ENCODE assay signal across 13 mouse cellular contexts in the genomic region with DNA sequence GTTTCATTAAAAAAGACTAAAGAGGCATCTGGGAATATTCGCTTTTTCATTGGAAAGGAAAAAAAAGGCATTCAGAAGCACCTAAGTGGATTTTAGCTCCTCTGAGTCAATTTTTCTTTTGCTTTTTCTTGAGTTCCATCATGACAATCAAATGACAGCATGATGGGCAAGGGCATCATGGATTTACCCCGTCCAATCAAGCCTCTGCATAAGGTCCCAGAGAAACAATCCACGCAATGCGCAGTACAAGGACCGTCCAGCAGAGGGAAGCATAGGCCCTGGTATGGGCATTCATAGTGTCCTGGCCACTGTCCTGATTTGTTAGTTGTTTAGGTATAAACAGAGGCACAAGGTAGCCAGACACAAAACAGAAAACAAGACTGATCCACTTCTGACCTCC. TPM values are rescaled to one million over a fixed set of nuclear protein-coding genes. Genes with fewer than 3 reads are reported as not detected.
DNase-seq lines count a peak whose midpoint lies in the region; ATAC-seq and TF ChIP-seq lines count a peak whose summit lies in the region.
"Not testable (repeated sequence)": the region's sequence is repeated elsewhere in the genome, so short reads cannot be mapped to it uniquely, and the experiment has no call there.
"Had no signal": no experiment of that assay in that cellular context is flagged by ENCODE, and none has a peak within 500 bp of the region (broad histone marks: within the 10 kb centered on the region; RNA-seq: fewer than 3 reads in every experiment).

No protein-coding gene starts in this region.

- H3K27me3 ChIP-seq in liver, embryonic 14.5 days (ENCODE audit: control insufficient read depth, insufficient read depth, low read length); stomach, postnatal 0 days (ENCODE audit: control insufficient read depth, insufficient read depth, low read length): not testable (repeated sequence)

- not testable (repeated sequence) for H3K9ac ChIP-seq in liver, embryonic 14.5 days (replicated peaks); stomach, postnatal 0 days (ENCODE audit: low read length)

- not testable (repeated sequence) for H3K4me1 ChIP-seq in liver, embryonic 14.5 days (replicated peaks; ENCODE audit: control insufficient read depth in 2 of 2, insufficient read depth in 2 of 2, low read length in 1 of 2); stomach, postnatal 0 days (replicated peaks; ENCODE audit: control insufficient read depth, insufficient read depth)

- H3K4me2 ChIP-seq in liver, embryonic 14.5 days (ENCODE audit: low read depth); stomach, postnatal 0 days (replicated peaks; ENCODE audit: low read depth): not testable (repeated sequence)

- not testable (repeated sequence) for TF ChIP-seq EP300 in liver, embryonic 14.5 days (IDR thresholded peaks at IDR 0.05; ENCODE audit: low read depth); stomach, postnatal 0 days (optimal IDR thresholded peaks at IDR 0.05)

- WGBS in liver, embryonic 14.5 days (ENCODE audit: insufficient replicate concordance): 25% methylated on average over 5 of the region's 5 CpGs
- WGBS in stomach, postnatal 0 days: 55% methylated on average over 2 of the region's 5 CpGs

- ATAC-seq in liver, embryonic 14.5 days (ENCODE audit: insufficient read depth); stomach, postnatal 0 days (ENCODE audit: low FRiP score, low TSS enrichment): not testable (repeated sequence)

- H3K27ac ChIP-seq in liver, embryonic 14.5 days; stomach, postnatal 0 days (replicated peaks): not testable (repeated sequence)

- TF ChIP-seq CTCF in liver, embryonic 14.5 days (IDR thresholded peaks at IDR 0.05; ENCODE audit: low read depth): peak; percentile 43; the same call in 1 of the 2 replicates
- TF ChIP-seq CTCF in stomach, postnatal 0 days (IDR thresholded peaks at IDR 0.05; ENCODE audit: low read depth): peak; percentile 51

- not testable (repeated sequence) for H3K4me3 ChIP-seq in liver, embryonic 14.5 days (ENCODE audit: insufficient read depth in 1 of 2, low read depth in 2 of 2, low read length in 2 of 2); stomach, postnatal 0 days (ENCODE audit: low read depth, low read length)

- not testable (repeated sequence) for H3K9me3 ChIP-seq in liver, embryonic 14.5 days (ENCODE audit: control insufficient read depth, low read length); stomach, postnatal 0 days (ENCODE audit: control insufficient read depth, low read length)

- not testable (repeated sequence) for H3K36me3 ChIP-seq in liver, embryonic 14.5 days (replicated peaks; ENCODE audit: control insufficient read depth, insufficient read depth, low read depth); stomach, postnatal 0 days (ENCODE audit: control insufficient read depth, insufficient read depth, low read length)

- peak; percentile 40 for DNase-seq in CD4-positive, CD25-positive, alpha-beta regulatory T cell, adult 2 months (ENCODE audit: low read depth, low spot score)
- peak; percentile 11 for DNase-seq in NIH3T3 (ENCODE audit: low read depth)
- peak; percentile 5 to 9 for DNase-seq in cerebellum, postnatal 10 days
- DNase-seq in induced T-regulatory cell, adult 2 months (ENCODE audit: low read depth): peak; percentile 49
- peak in 1 of 3 experiments; percentile 1 for DNase-seq in liver, embryonic 14.5 days (ENCODE audit: low read depth in 3 of 3, low spot score in 3 of 3)
- peak; percentile 49 for DNase-seq in naive thymus-derived CD4-positive, alpha-beta T cell, adult 2 months (ENCODE audit: low read depth)
- not testable (repeated sequence) for DNase-seq in stomach, postnatal 0 days (ENCODE audit: low spot score)

RNA-seq across cellular contexts. Expression of a gene that starts 6.0 kb away (rescaled TPM):
- not detected in 2 replicates for polyA plus RNA-seq in liver, embryonic 14.5 days (2012; rRNA removed)
- 0.56 TPM in 1 of 2 replicates, not detected in the other for polyA plus RNA-seq in liver, embryonic 14.5 days (2014; fragmentation: Nextera tagmentation; extraction: Ambion mirVana)
- 0.30 TPM in 1 of 2 replicates, not detected in the other for polyA plus RNA-seq in stomach, postnatal 0 days (2015; fragmentation: Nextera tagmentation; extraction: Ambion mirVana)
- polyA plus RNA-seq: embryonic facial prominence, embryonic 13.5 days; forebrain, embryonic 14.5 days; hindbrain, embryonic 16.5 days; kidney, adult 2 months; neural tube, embryonic 12.5 days; stomach, embryonic 14.5 days had no signal

RNA-seq across cellular contexts. Expression of a gene that starts 17.1 kb away (rescaled TPM):
- 4.2 and 5.3 TPM in 2 replicates for polyA plus RNA-seq in liver, embryonic 14.5 days (2012; rRNA removed)
- polyA plus RNA-seq in liver, embryonic 14.5 days (2014; fragmentation: Nextera tagmentation; extraction: Ambion mirVana): 3.2 and 3.5 TPM in 2 replicates
- polyA plus RNA-seq in stomach, postnatal 0 days (2015; fragmentation: Nextera tagmentation; extraction: Ambion mirVana): 1.9 and 2.0 TPM in 2 replicates

RNA-seq across cellular contexts. Expression of a gene that starts 18.7 kb away (rescaled TPM):
- polyA plus RNA-seq in liver, embryonic 14.5 days (2012; rRNA removed): 2.4 and 3.0 TPM in 2 replicates
- polyA plus RNA-seq in liver, embryonic 14.5 days (2014; fragmentation: Nextera tagmentation; extraction: Ambion mirVana): 3.2 and 3.7 TPM in 2 replicates
- 1.1 and 1.8 TPM in 2 replicates for polyA plus RNA-seq in stomach, postnatal 0 days (2015; fragmentation: Nextera tagmentation; extraction: Ambion mirVana)
